Mouse (Mus musculus) cortical plate, adult 2 months (tissue): ENCODE results near the gene Jazf1. TPM values are rescaled to one million over a fixed set of nuclear protein-coding genes. Genes with fewer than 3 reads are reported as not detected.
A peak's percentile ranks its signal among the peaks of the same experiment; 100 is the strongest.

Experiments used
- H3K27ac ChIP-seq: fragments of 200-500 bp; 2 replicates; pipeline ENCODE4 v1.5.1; 2012; ENCODE audit warnings: low read length, control low read depth, inconsistent platforms; ENCODE audit not compliant: insufficient read depth
- H3K4me1 ChIP-seq: fragments of 200-500 bp; 2 replicates; pipeline ENCODE4 v1.6.1; 2011; ENCODE audit warnings: low read length; ENCODE audit not compliant: control insufficient read depth, insufficient read depth
- H3K4me3 ChIP-seq: fragments of 200-500 bp; 2 replicates; pipeline ENCODE4 v1.5.1; 2011; ENCODE audit warnings: mild to moderate bottlenecking, low read length, control low read depth; ENCODE audit not compliant: insufficient read depth
- CTCF ChIP-seq: fragments of 200-500 bp; IDR thresholded peaks from 2 replicates; pipeline ENCODE4 v1.5.1; 2011; ENCODE audit warnings: mild to moderate bottlenecking, control low read depth, low read length; ENCODE audit not compliant: insufficient read depth; ENCODE audit errors: extremely low read depth
- POLR2A ChIP-seq: fragments of 200-500 bp; IDR thresholded peaks from 2 replicates; pipeline ENCODE4 v1.6.1; 2011; ENCODE audit warnings: mild to moderate bottlenecking, low read length, control low read depth; ENCODE audit not compliant: insufficient read depth; ENCODE audit errors: extremely low read depth
- polyA plus RNA-seq: library from polyadenylated mRNA; depleted of rRNA; stranded (reverse); fragments of >200 nt; gene quantifications from 2 replicates; pipeline ENCODE4 v1.2.3, GENCODE M21; 2012

Gene Jazf1
- polyA plus RNA-seq, 1 experiment: 18.3 TPM

DNA sequence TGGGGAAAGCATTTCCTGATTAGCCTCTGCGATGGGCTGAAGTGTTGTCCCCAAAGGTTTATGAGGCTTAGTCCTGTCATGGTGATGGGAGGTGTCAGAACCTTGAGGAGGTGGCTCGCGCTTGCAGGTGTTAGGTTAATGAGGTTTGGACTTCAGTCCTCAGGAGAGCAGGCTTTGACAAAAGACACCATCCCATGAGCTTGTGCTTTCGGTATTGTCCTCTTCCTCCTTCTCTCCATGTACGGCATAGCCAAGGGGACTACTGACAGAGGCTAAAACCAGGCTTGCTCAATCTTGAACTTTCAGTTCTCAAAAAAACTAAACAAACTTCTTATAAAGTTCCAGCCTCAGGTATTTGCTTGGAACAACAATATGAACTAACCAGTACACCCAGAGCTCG is 147.2 kb downstream of the Jazf1 start:
- Histone ChIP-seq H3K4me1 (no peaks in the 10 kb centered on the region), H3K4me3 (no peak overlapping the region), H3K27ac (no peak overlapping the region)
- no peak for TF ChIP-seq CTCF

DNA sequence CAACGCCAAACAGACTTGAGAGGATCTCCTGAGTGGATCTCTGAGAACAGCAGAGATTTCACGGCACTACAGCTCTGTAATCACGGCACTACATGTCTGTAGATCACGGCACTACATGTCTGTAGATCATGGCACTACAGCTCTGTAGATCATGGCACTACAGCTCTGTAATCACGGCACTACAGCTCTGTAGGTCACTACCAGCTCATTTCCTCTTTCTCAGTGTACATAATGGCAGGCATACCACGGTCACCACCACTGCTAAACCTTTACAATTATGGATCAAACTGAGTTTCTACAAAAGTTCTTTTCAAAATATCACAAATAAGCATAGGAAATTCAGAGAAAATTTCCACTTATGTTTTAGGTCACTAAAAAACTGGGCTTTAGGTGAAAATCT is 147.7 kb downstream of the Jazf1 start:
- TF ChIP-seq CTCF (no peak), POLR2A (no peak)
- H3K27ac ChIP-seq: no peak overlapping the region
- H3K4me3 ChIP-seq: no peak overlapping the region
- no peaks in the 10 kb centered on the region for H3K4me1 ChIP-seq

DNA sequence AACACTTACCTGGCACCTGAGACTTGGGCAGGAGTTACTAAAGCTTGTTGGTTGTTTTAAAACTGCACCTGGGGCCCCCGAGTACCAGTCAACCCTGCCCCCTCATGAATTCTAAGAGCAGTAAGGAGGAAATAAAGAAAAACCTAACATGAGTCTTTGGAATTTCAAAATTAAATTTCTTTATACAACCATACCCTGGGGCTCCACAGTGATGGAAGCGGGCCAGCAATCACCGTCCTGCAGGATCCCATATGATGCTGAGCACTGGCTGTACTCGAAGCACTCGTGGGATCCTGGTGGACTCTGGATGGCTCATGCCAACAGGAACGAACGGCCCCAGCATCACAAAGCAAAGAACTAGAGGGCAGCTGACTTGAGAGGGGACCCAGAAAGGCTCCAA is 149.0 kb downstream of the Jazf1 start:
- Histone ChIP-seq H3K27ac (no peak overlapping the region), H3K4me3 (no peak overlapping the region), H3K4me1 (peaks cover 5% of the 10 kb centered on the region)
- no peak for TF ChIP-seq CTCF
- TF ChIP-seq POLR2A: no peak

DNA sequence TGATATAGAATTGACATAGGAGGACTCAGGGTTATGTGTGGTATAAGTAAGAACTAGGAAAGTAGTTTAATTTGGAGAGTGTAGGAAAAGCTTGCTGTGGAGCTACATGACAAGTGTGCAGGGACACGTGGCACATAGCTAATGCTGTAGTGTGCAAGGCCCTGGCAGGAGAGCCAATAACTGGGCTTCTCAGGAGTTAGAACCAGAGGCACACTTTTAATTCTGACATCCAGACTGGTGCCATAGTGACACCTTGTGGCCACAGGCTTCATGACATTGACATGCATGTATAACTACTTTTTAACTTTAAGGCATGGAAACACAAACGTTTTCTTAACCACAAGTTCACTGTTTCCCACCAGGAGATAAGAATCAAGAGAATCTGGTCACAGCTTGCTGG is 149.5 kb downstream of the Jazf1 start:
- Histone ChIP-seq H3K27ac (no peak overlapping the region), H3K4me3 (no peak overlapping the region), H3K4me1 (peaks cover 5% of the 10 kb centered on the region)
- TF ChIP-seq POLR2A: no peak
- TF ChIP-seq CTCF: peak; percentile 87

DNA sequence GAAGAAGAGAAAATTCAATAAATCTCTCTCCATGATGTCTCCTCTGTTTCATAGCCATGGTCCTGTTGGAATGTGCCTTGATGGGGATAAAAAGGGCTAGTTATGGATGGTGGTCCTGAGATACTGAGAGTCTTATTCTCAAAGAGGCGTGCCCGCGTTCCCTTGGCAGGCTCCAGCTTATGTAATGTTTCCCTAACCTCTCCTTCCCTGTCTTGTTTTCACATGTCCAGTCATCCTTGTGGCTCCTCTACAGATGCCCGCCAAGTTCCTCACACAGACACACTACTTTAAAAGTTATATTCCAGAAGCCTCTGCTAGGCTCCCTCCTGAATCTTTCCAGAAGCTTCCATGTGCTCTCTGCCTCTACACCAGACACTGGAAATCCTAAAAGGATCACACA is 151.0 kb downstream of the Jazf1 start:
- no peak for TF ChIP-seq CTCF
- TF ChIP-seq POLR2A: no peak
- no peak overlapping the region for H3K27ac ChIP-seq
- H3K4me1 ChIP-seq: peaks cover 5% of the 10 kb centered on the region
- no peak overlapping the region for H3K4me3 ChIP-seq

DNA sequence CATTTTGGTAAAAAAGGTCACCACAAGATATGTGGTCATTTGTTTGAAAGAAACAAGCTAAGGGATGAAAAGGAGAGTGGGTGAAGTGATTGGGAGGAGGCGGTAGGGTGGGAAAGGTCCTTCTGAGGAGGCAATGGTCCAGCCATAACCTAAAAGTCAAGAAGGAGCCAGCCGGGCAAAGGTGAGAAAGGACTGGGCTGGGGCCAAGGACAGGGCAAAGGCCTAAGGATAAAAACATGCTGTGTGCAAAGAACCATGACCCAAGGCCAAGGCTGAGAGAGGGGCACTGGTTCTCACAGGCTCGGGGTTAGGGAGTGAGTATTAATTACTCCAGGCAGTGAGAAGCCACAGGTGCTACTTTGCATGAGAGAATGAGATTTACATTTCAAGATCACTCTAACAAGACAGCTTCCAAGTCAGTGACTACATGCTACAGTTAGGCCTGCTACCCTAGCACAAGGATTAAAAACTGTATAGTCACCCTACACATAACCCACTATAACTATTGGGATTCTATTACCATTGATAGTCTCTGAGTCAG is 151.5 kb downstream of the Jazf1 start:
- no peak for TF ChIP-seq CTCF
- TF ChIP-seq POLR2A: no peak
- Histone ChIP-seq H3K4me1 (peaks cover 5% of the 10 kb centered on the region), H3K27ac (no peak overlapping the region), H3K4me3 (no peak overlapping the region)

DNA sequence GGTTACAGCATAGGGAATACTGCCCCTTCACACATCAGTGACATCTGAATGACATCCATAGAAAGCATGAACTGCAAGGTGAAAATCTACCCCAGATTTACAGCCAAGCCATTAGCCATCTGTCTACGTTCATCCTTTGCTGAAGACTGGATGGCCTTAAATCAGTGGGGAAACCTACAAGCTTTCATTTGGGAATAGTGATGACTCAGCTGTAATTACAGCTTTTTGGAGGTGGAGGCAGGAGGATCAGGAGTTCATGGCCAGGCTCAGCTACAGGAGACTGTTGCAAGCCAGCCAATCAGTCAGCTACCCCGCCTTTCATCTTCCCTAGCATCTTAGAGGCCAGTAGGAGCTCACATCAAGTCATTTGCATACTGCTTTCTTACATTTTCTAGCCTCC is 153.5 kb downstream of the Jazf1 start:
- no peak for TF ChIP-seq CTCF
- no peak for TF ChIP-seq POLR2A
- no peak overlapping the region for H3K4me3 ChIP-seq
- peaks cover 5% of the 10 kb centered on the region for H3K4me1 ChIP-seq
- H3K27ac ChIP-seq: no peak overlapping the region

DNA sequence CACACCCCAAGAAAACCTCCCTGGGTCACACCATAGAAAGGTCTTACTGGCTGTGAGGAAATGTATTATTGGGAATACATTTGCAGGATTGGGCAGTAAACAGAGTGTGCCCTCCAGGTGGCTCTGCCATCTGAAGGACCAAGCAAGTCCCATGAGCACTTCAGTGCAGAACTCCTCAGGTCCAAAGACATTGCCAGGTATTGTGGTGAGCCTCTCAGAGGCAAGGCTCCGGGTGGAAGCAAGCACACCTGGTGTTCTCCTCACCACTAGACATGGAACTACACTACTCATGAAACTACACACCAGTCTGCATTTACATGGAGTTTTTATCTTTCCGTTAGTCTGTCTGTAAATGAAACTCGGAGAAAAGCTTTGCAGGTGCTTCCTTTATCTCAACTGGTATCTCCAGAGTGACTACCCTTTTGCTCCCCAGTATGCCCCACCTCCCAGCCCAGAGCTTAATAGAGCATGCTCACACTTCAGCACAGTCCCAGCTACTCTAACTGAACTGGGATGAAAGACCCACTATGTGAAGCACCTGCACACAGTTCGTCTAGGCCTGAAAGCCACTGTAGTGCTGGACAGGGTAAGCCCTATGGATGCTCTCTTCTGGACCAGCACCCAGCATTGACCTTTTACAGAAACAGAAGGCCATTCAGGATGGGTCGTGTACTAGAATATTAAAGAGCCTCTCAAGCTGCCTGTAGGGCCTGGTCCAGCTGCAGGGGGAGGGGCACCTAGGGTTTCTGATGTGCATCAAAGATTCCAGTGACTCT is 156.1 kb downstream of the Jazf1 start:
- Histone ChIP-seq H3K27ac (no peak overlapping the region), H3K4me3 (no peak overlapping the region), H3K4me1 (peaks cover 5% of the 10 kb centered on the region)
- TF ChIP-seq CTCF (no peak), POLR2A (no peak)

DNA sequence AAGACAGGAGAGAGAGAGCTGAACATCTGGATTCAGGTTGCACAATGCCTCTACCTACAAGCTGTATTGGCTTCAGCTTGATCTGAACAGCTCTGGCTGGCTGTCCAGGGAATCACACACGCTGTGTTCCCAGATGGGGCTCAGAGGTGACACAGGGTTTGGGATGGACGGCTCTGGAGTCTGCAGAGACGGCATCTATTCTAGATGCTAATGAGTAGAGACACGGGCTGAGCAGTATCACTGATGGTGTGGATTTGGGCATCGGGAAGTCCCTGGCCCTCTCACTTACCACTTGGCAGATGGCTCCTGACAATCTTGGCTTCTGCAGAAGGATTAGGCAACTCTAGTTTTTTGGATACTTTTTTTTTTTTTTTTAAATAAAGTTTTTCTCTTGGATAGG is 161.6 kb downstream of the Jazf1 start:
- TF ChIP-seq CTCF (no peak), POLR2A (no peak)

DNA sequence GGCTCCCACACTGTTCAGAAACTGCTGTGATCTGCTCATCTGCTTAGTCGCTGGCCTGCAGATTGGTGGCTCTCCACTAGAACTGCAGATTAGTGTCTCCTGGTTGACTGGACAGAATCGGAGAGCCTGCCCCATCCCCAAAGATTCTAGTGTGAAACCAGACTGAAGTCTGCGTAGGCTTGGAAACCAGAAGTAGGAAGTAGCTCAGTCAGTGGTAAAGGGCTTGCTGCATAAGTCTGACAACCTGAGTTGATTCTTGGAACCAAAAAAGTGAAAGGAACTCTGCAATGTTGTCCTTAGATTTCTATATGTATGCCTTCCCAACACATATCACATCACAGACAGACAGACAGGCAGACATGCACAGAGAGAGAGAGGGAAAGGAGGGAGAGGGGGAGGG is 163.3 kb downstream of the Jazf1 start:
- TF ChIP-seq CTCF (no peak), POLR2A (no peak)
- Histone ChIP-seq H3K4me1 (peaks cover 4% of the 10 kb centered on the region; the same call in 1 of the 2 replicates), H3K4me3 (no peak overlapping the region), H3K27ac (no peak overlapping the region)

More for the DNA sequence above, 161.6 kb downstream of the Jazf1 start:
- no peak overlapping the region for H3K4me3 ChIP-seq
- H3K27ac ChIP-seq: no peak overlapping the region
- H3K4me1 ChIP-seq: peaks cover 4% of the 10 kb centered on the region; the same call in 1 of the 2 replicates
